Mouse (Mus musculus) embryo, embryonic 11 days (tissue): Measurements from ENCODE around the gene Tnpo2.
"Not testable (repeated sequence)": the region's sequence is repeated elsewhere in the genome, so short reads cannot be mapped to it uniquely, and the experiment has no call there.

Experiments
- DNase-seq: peaks from one replicate; pipeline ENCODE4 v3.0.0-alpha.2; 2015

Tnpo2 gene

GRCm38 (mm10) chr8:85074167-85074566 is 37.5 kb downstream of the Tnpo2 start:
- no peak for DNase-seq

GRCm38 (mm10) chr8:85074617-85075016 is 37.9 kb downstream of the Tnpo2 start:
- DNase-seq = no peak

DNA sequence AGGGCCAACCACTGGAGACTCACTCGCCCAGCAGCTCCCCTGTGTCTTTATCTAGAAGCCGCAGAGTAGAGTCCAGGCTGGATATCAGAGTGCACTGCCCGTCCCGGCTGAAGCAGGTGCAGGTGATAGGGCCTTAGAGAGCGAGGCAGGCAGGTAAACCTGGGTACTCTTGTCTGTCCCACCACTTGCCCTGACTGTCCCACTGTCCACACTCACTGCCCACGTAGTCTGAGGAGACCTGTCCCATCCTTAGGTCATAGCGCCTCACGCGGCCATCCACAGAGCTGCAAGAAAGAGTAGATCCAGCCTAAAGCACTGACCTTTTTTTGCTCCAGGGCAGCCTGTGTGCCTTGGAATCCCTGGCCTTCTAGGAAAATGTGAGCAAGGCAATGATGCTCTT is 39.3 kb downstream of the Tnpo2 start:
- peak; percentile 39 for DNase-seq

DNA sequence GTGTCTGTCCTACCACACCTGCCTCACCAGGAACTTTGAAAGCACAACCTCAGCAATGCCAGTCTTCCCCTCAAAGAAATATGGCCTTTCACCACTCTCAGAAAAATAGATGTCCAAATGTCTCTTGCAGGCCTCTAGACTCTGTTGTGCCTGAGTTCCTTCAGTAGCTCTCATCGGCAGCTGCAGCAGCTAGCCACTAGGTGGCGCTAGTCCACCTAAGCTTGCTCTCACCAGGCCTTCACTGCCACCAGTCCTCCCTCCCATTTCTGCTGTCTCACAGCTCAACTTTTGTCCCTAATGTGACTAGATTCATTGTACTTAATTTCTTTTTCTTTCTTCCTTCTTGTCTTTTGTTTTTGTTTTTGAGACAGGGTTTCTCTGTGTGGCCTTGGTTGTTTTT is 40.3 kb downstream of the Tnpo2 start:
- peak; percentile 88 for DNase-seq

GRCm38 (mm10) chr8:85080214-85080531 is 43.5 kb downstream of the Tnpo2 start:
- DNase-seq = no peak

- DNase-seq = peak; percentile 83
These were observed 44.0 kb downstream of the Tnpo2 start, which contains the start of gene Wdr83os for GRCm38 (mm10) chr8:85080532-85081215. Gene Wdr83os (plus strand): TSS chr8:85080740.

DNA sequence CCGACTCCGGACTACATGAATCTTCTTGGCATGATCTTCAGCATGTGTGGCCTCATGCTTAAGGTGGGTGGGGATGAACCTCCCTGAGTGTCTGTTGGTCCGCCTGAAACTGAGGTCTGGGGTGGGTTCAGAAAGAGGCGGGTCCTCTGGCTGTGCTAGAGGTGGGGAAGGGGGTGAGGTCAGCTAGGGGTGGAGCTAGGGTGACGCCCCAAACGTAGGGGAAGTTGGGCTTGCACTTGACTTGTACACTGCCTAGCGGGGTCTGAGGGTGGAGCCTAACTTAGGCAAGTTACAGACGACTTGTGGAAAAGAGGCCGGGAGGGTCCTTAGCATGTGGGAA is 44.5 kb downstream of the Tnpo2 start, which contains the start of gene Wdr83:
TSS of gene Wdr83 (minus strand) at position 91 of the 340 bp plus-strand sequence.
- DNase-seq = peak; percentile 74

- DNase-seq = not testable (repeated sequence)
These were observed 45.5 kb downstream of the Tnpo2 start for GRCm38 (mm10) chr8:85082169-85082568.

GRCm38 (mm10) chr8:85083108-85083813 is 46.5 kb downstream of the Tnpo2 start, which contains the start of gene Man2b1:
Gene Man2b1 (plus strand): TSS chr8:85083270.
- DNase-seq = peak; percentile 87

DNA sequence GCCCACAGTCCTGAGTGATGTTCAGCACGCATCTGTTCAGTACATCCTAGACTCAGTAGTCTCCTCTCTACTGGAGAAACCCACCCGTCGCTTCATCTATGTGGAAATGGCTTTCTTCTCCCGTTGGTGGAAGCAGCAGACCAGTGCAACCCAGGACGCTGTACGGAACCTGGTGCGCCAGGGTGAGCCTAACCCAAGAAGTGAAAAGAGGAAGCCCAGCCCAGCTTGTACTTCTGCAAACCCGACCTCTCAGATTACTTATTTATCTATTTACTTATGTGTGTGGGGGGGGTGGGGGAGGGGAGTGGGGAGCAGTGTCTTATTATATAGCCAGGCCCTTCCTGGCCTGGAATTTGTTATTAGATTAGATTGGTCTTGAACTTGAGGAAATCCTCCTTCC is 47.9 kb downstream of the Tnpo2 start:
- no peak for DNase-seq

- DNase-seq = no peak
These were observed 49.5 kb downstream of the Tnpo2 start for GRCm38 (mm10) chr8:85086238-85086637.

DNA sequence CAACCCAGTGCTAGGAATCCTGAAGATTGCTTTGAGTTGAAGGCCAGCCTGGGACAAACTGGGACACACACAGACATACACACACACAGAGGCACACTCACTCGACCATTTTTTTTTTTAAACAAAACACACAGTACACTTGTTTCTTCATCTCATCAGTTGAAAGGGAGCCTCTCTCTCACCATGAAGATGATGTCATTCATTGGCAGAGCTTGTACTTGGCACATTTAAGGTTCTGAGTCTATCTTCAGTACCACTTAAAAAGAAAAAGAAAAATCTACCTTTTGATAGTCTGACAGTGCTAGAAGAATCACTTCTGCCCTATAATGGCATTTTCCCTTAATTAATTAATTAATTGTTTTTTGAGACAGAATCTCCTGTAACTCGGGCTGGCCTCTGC is 52.1 kb downstream of the Tnpo2 start:
- no peak for DNase-seq

GRCm38 (mm10) chr8:85090856-85091255 is 54.1 kb downstream of the Tnpo2 start:
- no peak for DNase-seq

- DNase-seq = no peak
These were observed 54.9 kb downstream of the Tnpo2 start for GRCm38 (mm10) chr8:85091526-85092090.

DNA sequence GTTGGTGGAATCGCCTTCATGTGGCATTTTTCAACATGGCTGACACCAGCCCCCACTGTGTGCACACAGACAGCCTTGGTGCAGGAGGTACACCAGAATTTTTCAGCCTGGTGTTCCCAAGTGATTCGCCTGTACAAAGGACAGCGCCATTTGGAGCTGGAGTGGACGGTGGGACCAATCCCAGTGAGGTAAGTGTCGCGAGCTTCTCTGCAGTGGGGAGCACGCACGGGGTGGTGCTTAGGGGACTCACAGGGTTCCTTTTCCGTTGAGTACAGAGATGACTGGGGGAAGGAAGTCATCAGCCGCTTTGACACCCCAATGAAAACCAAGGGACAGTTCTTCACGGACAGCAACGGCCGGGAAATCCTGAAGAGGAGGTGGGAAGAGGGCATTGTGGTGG is 58.3 kb downstream of the Tnpo2 start:
- DNase-seq = no peak

- DNase-seq = no peak
These were observed 58.9 kb downstream of the Tnpo2 start for GRCm38 (mm10) chr8:85095566-85095965.

- DNase-seq = no peak
These were observed 59.5 kb downstream of the Tnpo2 start for GRCm38 (mm10) chr8:85096196-85096595.

- DNase-seq = no peak
These were observed 60.1 kb downstream of the Tnpo2 start for GRCm38 (mm10) chr8:85096850-85097249.

GRCm38 (mm10) chr8:85100076-85100665 is 63.5 kb downstream of the Tnpo2 start:
- no peak for DNase-seq
